Mouse (Mus musculus) hematopoietic stem cell, adult 5-6 weeks (primary cell): ENCODE data around the gene 1700028J19Rik. TPM values are rescaled to one million over a fixed set of nuclear protein-coding genes. Genes with fewer than 3 reads are reported as not detected.
A peak's percentile ranks its signal among the peaks of the same experiment; 100 is the strongest.
"Not testable (repeated sequence)": the region's sequence is repeated elsewhere in the genome, so short reads cannot be mapped to it uniquely, and the experiment has no call there.

Experiments used
- ATAC-seq, 2 experiments: fragments of 125-278 bp in 1 of 2; replicated peaks in 1 of 2; 2 replicates each; pipeline ENCODE4 v1.8.0; 2016 to 2017; ENCODE audit warnings: inconsistent platforms in 2 of 2, mild to moderate bottlenecking in 2 of 2, moderate number of reproducible peaks in 2 of 2, low read depth in 1 of 2, moderate TSS enrichment in 1 of 2; ENCODE audit not compliant: low FRiP score in 2 of 2, poor library complexity in 2 of 2, severe bottlenecking in 2 of 2, insufficient read depth in 1 of 2, low TSS enrichment in 1 of 2
- total RNA-seq: library from RNA; stranded (forward); fragments of 172-1452, 232-1000 nt; gene quantifications from 2 replicates; pipeline ENCODE4 v1.2.3, GENCODE M21; 2017

The 1700028J19Rik gene
- total RNA-seq, 1 experiment from 2014 or later, result not detected

DNA sequence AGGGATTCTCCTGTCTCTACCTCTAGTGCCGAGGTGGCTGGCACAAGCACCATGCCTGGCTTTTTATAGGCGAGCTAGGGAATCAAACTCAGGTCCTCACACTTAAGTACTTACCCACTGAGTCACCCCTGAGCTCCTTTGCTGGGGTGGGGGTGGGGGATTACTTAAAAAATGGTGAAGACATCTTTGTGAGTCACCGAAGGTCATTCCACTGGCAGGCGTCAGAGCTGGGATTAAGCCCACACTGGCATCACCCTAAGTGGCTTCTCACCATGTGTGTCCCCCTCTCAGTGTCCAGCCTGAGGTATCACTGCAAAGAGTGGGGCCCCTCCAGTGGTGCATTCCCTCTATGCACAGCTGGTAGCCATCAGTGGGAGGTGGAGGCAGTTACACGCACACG lies 13.9 kb upstream of the 1700028J19Rik start:
- ATAC-seq, result no peak

DNA sequence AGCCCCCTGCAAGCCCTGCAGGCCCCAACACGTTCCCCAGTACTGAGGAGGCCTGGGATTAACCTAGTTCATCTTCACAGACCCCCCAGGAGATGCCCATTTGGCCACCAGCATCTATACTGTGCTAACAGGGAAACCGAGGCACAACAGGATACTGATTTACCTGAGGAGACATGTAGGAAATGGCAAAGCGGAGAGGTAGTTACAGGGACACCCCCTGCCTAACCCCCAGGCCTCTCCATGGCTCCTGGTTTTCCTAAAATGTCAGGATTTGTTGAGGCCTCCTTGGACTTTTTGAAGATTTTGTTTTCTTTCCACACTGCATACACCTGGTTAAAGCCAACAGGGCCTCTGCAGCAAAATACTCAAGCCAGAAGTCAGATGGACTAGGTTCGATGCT lies 10.8 kb upstream of the 1700028J19Rik start, which contains the start of gene Acp4:
Acp4 (minus strand) TSS at position 101 of the 400 bp plus-strand sequence.
- ATAC-seq, result no peak

DNA sequence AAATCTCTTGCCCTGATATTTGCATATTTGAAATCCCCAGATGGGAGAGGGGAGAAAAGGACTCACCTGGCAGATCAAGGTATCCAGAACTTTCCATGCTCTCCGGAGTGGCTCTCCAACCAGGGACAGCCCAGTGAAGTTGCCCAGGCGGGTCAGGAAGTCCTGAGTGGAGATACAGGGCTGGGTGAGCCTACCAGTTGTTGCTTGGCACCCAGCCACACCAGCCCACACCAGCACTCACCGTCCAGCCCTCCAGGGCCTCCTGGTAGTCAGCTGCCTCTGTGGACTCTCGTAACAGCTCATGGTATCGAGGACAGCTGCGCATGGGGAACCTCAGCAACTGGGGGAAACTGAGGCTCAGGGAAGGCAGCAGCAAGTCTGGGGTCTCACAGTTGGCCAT lies 8.4 kb upstream of the 1700028J19Rik start:
- ATAC-seq, result no peak

DNA sequence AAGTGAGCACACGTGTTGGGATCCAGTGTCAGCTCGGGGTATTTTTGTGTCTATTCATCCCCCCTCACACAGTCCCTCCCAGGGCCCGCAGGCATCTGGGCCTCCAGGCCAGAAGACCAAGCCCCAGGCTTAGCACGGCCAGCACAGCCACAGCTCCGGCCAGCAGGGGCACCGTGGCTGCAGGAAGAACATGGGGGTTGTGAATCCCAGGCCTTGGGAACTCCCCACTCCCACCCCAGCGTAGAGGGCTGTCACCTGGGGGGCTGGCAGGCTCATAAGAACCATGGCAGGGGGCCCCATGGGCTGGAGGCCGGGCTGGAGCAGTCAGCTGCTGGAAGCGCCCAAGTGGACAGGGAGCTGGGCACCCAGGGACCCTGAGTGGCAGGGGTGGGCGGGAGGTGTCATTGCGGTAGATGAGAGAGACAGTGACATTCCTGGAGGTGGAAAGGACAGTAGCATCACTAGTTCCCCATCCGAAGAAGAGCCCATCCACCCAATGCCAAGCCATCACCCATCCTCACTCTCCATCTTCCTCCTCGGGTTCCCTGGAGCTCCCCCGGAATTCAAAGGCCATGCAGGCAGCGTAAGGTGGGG lies 6.6 kb upstream of the 1700028J19Rik start:
- no peak for ATAC-seq

DNA sequence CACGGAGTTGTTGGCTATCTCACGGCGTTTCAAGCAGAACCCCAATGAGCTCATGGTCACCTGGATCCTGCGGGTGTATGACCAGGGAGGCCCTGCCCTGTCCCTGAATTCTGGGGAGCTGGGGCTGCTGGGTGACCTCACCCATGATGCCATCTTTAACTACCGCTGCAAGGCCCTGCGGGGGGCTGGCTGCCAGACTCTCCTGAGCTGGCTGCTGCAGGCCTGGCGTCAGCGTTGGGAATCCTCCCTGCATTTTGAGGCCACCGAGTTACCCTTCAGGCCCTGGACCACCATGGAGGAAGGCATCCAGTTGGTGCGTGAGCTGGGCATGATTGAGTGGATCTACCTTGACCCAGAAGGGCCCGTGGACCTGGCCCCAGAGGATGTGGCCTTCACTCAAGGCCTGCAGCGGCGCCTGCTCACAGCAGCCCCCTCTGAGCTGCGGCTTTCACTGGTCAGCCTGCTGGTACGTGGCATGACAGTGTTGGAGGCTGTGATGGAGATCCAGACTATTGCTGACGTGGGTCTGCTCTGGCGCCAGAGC lies 4.3 kb upstream of the 1700028J19Rik start:
- ATAC-seq, result not testable (repeated sequence)

DNA sequence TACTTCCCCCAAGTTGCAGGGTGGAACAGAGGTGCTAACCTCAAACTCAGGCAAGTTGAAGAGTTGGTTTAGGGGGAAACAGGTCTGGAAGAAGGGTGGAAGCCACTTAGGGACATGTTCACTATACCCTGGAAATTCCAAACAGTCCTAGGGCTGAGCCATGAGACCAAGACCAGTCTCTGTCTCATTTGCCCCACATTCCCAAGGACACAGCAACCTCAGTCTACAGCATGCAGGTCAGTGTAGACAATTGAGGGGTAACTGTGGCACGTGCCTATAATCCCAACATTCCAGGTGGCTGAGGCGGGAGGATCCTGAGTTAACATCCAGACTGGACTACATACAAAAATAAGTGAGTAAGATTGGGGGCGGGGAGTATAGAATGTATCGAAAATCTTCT lies 2.8 kb upstream of the 1700028J19Rik start:
- ATAC-seq, result no peak

DNA sequence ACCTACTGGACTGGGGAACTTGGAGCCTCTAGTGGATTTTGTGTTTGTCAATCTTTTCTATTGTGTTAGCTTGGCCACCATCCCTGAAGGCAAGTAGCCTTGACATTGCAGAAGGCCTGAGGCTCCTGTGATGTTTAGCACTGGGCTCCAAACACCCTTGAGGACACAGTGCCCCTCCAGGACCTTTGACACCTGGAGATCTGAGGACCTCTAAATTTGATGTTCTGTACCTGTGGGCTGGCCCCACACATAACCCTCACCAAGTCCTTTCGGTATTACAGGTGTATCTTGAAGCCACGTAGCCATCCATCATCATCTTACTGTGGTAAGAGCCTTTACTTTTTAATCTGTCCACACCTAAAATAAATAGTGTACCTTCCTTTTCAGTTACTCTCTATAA lies 1.5 kb upstream of the 1700028J19Rik start:
- no peak for ATAC-seq

DNA sequence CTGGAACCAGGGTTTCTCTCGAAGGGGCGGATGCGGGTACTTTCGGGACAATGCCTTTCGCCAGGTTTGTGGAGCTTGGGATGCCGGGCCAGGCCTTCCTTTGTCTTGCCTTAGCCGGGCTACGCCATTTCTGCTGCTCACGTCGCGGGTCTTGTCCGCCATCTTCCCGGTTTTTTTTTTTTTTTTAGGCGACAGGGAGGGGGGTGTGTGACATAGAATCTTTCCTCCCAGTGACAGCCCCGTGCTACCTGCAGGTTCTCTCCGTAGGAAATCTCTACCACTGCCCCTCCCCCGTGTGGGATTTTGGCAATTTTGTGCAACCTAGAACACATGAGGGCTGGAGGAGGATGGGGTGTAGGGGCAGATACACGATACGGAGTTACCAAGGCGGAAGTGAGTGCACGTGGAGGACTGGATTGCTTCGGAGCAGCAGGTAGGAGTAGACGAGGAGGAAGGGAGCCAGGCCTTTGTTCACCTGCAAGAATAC lies 532 bp upstream of the 1700028J19Rik start:
- peak; percentile 30 to 36 for ATAC-seq

DNA sequence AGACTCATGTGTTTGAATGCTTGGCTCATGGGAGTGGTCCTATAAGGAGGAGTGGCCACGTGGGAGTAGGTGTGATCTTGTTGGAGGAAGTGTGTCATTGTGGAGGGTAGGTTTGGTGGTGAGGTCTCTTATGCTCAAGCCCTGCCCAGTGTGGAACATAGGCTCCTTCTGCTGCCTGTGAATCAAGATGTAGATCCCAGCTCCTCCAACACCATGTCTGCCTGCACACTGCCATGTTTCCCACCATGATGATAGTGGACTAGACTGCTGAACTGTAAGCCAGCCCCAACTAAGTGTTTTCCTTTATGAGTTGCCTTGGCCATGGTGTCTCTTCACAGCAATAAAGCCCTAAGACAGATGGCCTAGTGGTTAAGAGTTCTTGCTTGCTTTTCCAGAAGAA lies 2.4 kb downstream of the 1700028J19Rik start:
- ATAC-seq, result no peak

DNA sequence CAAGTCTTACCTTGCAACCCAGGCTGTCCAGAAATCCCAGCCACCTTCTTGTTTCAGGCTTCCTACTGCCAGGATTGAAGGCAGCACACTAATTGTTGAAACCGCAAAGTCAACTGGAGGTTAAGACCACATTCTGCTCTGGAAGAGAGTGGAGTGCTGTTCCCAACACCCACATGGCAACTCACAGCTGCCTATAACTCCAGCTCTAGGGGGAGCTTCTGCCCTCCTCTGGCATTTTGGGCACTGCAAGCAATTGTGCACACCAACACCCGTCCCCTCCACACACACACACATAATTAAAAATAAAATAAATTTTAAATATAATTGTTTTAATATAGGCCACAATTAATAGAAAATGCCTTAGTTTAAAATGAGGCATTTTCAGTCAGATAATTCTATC lies 5.3 kb downstream of the 1700028J19Rik start:
- no peak for ATAC-seq

DNA sequence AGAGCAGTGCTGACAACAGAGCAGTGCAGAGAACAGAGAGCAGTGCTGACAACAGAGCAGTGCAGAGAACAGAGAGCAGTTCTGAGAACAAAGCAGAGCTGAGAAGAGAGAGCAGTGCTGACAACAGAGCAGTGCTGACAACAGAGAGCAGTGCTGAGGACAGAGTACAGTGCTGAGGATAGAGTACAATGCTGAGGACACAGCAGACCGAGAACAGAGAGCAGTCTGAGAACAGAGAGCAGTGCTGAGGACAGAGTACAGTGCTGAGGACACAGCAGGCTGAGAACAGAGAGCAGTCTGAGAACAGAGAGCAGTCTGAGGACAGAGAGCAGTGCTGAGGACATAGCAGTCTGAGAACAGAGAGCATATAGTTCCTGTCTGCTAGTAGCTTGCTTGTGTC lies 5.8 kb downstream of the 1700028J19Rik start:
- ATAC-seq, result no peak; a peak in 1 of 4 replicates

DNA sequence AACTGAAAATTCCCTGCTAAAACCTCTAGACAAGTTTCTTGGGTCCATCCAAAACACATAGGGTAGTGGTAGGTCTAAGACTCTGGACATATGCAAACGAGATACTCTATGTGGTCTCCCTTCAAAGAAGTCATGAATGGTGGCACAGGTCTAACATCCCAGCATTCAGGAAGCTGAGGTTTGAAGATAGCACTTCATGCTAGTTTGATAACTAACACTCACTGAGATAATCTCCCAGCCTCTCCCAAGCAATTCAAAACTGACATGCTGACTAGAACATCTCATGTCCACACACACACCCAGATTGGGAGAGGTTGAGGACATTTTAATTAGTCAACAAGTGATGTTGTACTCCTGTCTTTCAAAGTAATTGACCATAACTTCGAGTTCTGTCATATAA lies 6.6 kb downstream of the 1700028J19Rik start:
- no peak for ATAC-seq

DNA sequence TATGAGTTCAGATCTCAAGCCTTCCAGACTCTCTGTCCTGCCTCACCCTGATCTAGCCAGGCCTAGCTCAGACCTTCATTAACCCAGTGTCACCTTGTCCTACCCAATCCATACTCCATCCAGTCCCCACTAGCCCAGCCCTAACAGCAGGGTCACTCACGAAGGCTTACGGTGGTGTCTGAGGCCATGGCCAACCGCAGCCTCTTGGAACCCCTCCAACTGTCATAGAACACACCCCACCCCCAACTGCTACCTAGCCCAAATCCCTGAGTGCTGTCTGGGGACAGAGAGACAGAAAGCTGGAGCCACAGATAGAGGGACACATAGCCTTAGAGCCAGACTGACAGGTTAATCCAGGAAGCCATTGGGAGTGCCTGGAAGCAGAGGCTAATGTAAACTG lies 10.6 kb downstream of the 1700028J19Rik start, which contains the start of gene Gm36864:
Gm36864 (plus strand) TSS at position 269 of the 400 bp plus-strand sequence.
- ATAC-seq, result no peak

DNA sequence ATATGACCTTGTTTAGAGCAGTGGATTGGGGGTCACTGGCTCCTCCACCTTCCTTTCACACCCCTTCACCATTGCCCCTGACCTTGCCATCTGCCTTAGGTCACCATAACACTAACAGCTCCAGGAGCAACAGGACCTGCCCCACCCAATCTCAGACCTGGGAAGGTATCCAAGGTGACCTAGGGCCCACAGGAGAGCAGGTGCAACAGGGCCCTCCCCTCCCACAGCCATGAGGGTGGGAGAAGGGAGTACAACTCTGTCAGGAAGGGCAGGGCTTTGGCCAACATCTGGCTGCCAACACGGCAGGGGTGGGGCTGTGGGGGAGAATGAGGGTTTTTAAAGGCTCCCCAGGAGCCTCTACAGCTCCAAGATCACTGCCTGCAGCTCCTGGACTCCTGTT lies 21.4 kb downstream of the 1700028J19Rik start, which contains the start of gene Klk1:
Klk1 (plus strand) TSS at position 285 of the 400 bp plus-strand sequence.
- ATAC-seq, result no peak

DNA sequence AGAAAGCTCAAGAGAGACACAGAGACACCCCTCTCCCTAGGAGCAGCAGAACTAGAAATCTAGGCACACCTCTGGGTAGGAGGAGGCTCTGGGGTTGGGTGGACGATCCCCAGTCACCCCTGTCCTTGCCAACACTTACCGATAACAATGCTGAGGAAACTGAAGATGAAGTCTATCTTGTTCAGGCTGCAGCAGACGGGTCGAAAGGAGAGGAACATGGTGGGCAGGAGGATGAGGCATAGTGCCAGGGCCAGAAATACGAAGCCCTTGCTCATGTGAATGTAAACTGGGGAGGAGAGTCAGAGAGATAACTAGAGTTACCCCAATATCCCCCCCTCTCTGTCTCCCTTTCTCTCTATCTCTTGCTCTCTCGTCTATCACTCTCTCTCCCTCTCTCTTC lies 24.2 kb downstream of the 1700028J19Rik start:
- not testable (repeated sequence) for ATAC-seq

DNA sequence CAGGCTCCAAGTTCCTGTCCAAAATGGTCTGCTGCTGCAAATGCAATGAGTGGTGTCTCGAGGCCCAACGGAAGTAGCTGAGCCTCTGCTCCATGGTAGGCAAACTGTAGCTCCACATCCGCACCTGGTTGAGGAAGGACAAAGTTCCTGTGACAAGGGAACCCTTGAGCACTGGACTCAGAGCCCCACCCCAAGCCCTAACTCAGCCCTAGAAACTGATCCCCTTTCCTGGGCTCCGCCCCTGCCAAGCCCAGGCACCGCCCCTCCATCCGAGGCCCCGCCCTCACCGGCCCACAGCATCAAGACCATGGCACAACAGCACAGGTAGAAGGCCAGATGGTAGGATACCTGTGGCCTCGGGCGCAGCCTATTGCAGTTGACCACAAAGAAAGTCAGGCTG lies 24.9 kb downstream of the 1700028J19Rik start:
- not testable (repeated sequence) for ATAC-seq

DNA sequence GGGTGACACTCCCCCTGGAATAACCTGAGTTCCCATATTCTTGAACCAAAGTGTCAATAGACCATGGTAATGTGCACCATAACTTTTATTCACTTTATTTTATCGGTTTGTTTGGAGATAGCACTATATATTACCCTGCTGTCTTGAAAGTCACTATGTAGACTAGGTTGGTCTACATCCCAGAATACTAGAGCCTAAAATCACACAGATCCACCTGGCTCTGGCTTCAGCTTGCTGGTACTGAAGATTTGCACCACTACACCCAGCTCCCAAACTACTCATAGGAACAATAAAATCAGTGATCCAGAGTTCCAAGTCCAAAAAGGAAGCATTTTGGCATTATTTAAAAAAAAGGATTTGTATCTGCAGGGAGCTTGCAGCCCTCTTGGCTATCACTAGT lies 30.9 kb downstream of the 1700028J19Rik start, which contains the start of gene Klk1b5:
Klk1b5 (plus strand) TSS at position 301 of the 400 bp plus-strand sequence.
- ATAC-seq, result no peak

DNA sequence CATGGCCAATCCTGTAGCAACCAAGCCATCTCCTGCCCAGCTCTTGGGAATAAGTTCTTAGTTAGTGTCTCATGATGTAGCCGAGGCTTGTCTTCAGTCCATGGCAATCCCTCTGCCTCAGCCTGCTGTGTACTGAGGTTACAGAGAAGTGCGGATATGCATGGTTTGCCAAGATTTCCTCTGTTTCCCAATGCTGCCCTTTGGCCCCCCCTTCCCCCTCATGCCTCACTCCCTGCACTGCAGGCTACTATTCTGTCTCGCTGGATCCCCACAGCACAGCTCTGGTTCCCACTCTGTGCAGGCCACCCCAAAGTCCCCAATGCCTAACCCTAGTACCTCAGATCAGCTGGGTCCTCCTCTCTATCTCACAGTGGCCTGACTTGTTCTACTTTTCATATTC lies 38.2 kb downstream of the 1700028J19Rik start:
- no peak for ATAC-seq

DNA sequence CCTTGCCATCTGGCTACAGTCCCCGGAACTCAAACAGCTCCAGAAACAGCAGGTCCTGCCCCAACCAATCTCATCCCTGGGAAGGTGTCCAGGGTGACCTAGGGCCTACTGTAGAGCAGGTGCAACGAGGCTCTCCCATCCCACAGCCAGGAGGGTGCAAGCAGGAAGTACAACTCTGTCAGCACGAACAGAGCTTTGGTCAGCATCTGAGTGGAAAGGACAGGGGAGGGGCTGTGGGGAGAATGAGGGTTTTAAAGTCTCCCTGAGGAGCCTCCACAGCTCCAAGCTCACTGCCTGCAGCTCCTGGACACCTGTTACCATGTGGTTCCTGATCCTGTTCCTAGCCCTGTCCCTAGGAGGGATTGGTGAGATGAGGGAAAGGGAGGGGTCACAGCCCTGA lies 39.4 kb downstream of the 1700028J19Rik start, which contains the start of gene Klk1b4:
Klk1b4 (plus strand) TSS at position 301 of the 400 bp plus-strand sequence.
- ATAC-seq, result not testable (repeated sequence)
